Mouse (Mus musculus) olfactory bulb, adult 2 months (tissue): ENCODE measurements at regions not wholly inside any gene's neighbourhood (a gene's known extent, or its start where the extent isn't known, plus 50 kb on each side); places are given as distances from the start of the nearest gene placed in this dataset.

Experiments used
- CTCF ChIP-seq: fragments of 200-500 bp; IDR thresholded peaks from 2 replicates; pipeline ENCODE4 v1.5.1; 2012; ENCODE audit warnings: low read depth, mild to moderate bottlenecking, low read length, moderate library complexity; ENCODE audit not compliant: insufficient read depth
- POLR2A ChIP-seq: fragments of 200-500 bp; IDR thresholded peaks from 2 replicates; pipeline ENCODE4 v1.6.1; 2012; ENCODE audit warnings: mild to moderate bottlenecking, low read depth, low read length, moderate library complexity; ENCODE audit not compliant: insufficient read depth

- no peak for TF ChIP-seq CTCF
- TF ChIP-seq POLR2A: no peak
These were observed 187.2 kb upstream of the Tsc22d2 start for GRCm38 (mm10) chr3:58227322-58227627.
